Mouse (Mus musculus): ENCODE data around the gene Phgdh. TPM values are rescaled to one million over a fixed set of nuclear protein-coding genes. Genes with fewer than 3 reads are reported as not detected.
A peak's percentile ranks its signal among the peaks of the same experiment; 100 is the strongest.

The Phgdh gene
- polyA plus RNA-seq, 1 experiment: 21.5 TPM

- no peaks in the 10 kb centered on the region for H3K4me1 ChIP-seq (ENCODE audit: control insufficient read depth, insufficient read depth, insufficient read length, low read length)
- no peak overlapping the region for H3K27ac ChIP-seq (replicated peaks; ENCODE audit: low read depth, low read length)
- H3K4me3 ChIP-seq (ENCODE audit: insufficient read depth, low read depth, low read length): no peak overlapping the region
These were observed 57.4 kb downstream of the Phgdh start for GRCm38 (mm10) chr3:98282422-98282821.

GRCm38 (mm10) chr3:98280933-98281678 is 58.7 kb downstream of the Phgdh start:
- Histone ChIP-seq H3K27ac (replicated peaks; ENCODE audit: low read depth, low read length) (no peak overlapping the region), H3K4me3 (ENCODE audit: insufficient read depth, low read depth, low read length) (no peak overlapping the region), H3K4me1 (ENCODE audit: control insufficient read depth, insufficient read depth, insufficient read length, low read length) (no peaks in the 10 kb centered on the region)

- Histone ChIP-seq H3K27ac (replicated peaks; ENCODE audit: low read depth, low read length) (no peak within 1 kb of the TSS), H3K4me3 (ENCODE audit: insufficient read depth, low read depth, low read length) (no peak within 1 kb of the TSS), H3K4me1 (ENCODE audit: control insufficient read depth, insufficient read depth, insufficient read length, low read length) (no peaks in the 10 kb centered on the region)
These were observed 59.4 kb downstream of the Phgdh start, which contains the start of gene Hmgcs2 for GRCm38 (mm10) chr3:98280204-98280932. Gene Hmgcs2 (plus strand): TSS chr3:98280435.

- H3K4me3 ChIP-seq (ENCODE audit: insufficient read depth, low read depth, low read length): no peak overlapping the region
- H3K4me1 ChIP-seq (ENCODE audit: control insufficient read depth, insufficient read depth, insufficient read length, low read length): no peaks in the 10 kb centered on the region
- H3K27ac ChIP-seq (replicated peaks; ENCODE audit: low read depth, low read length): no peak overlapping the region
These were observed 60.1 kb downstream of the Phgdh start for GRCm38 (mm10) chr3:98279682-98280081.

- Histone ChIP-seq H3K27ac (replicated peaks; ENCODE audit: low read depth, low read length) (no peak overlapping the region), H3K4me1 (ENCODE audit: control insufficient read depth, insufficient read depth, insufficient read length, low read length) (peaks cover 2% of the 10 kb centered on the region; the same call in 1 of the 2 replicates), H3K4me3 (ENCODE audit: insufficient read depth, low read depth, low read length) (no peak overlapping the region)
These were observed 66.0 kb downstream of the Phgdh start for GRCm38 (mm10) chr3:98273623-98274398.

GRCm38 (mm10) chr3:98267249-98267651 is 72.5 kb downstream of the Phgdh start:
- H3K4me3 ChIP-seq (ENCODE audit: insufficient read depth, low read depth, low read length): no peak overlapping the region
- H3K4me1 ChIP-seq (ENCODE audit: control insufficient read depth, insufficient read depth, insufficient read length, low read length): peaks cover 6% of the 10 kb centered on the region
- H3K27ac ChIP-seq (replicated peaks; ENCODE audit: low read depth, low read length): 0 out of 2 replicates have a peak overlapping the region, but pooled peaks have one; percentile 21

Other genes starting within 250 kb of the Phgdh start
- not detected in 2 replicates for gene Adam30, start 179.4 kb downstream of the Phgdh start, polyA plus RNA-seq (2012; ENCODE audit: insufficient read depth, insufficient read length, missing spikeins)
- gene Reg4, start 117.8 kb downstream of the Phgdh start, polyA plus RNA-seq (2012; ENCODE audit: insufficient read depth, insufficient read length, missing spikeins): not detected in 2 replicates
- 1.9 and 2.5 TPM in 2 replicates for gene Hmgcs2, start 59.6 kb downstream of the Phgdh start, polyA plus RNA-seq (2012; ENCODE audit: insufficient read depth, insufficient read length, missing spikeins)
- gene Zfp697, start 42.5 kb upstream of the Phgdh start, polyA plus RNA-seq (2012; ENCODE audit: insufficient read depth, insufficient read length, missing spikeins): 3.3 and 5.7 TPM in 2 replicates
- gene Gm4450, start 117.1 kb upstream of the Phgdh start, polyA plus RNA-seq (2012; ENCODE audit: insufficient read depth, insufficient read length, missing spikeins): not detected in 2 replicates
- not detected in 2 replicates for gene Hsd3b4, start 170.5 kb upstream of the Phgdh start, polyA plus RNA-seq (2012; ENCODE audit: insufficient read depth, insufficient read length, missing spikeins)
- gene Gm10681, start 248.8 kb upstream of the Phgdh start, polyA plus RNA-seq (2012; ENCODE audit: insufficient read depth, insufficient read length, missing spikeins): not detected in 2 replicates